Mouse (Mus musculus): ENCODE measurements around the gene Zcchc3. TPM values are rescaled to one million over a fixed set of nuclear protein-coding genes. Genes with fewer than 3 reads are reported as not detected.

The Zcchc3 gene
- polyA plus RNA-seq, 1 experiment from 2014 or later, result 12.5 TPM

GRCm38 (mm10) chr2:152373547-152373946 lies 41.3 kb downstream of the Zcchc3 start:
- Histone ChIP-seq H3K4me3 (ENCODE audit: low read length) (no peak overlapping the region), H3K27me3 (replicated peaks; ENCODE audit: control insufficient read depth, insufficient read depth, low read length) (no peaks in the 10 kb centered on the region), H3K4me1 (ENCODE audit: control insufficient read depth, insufficient read depth, low read depth, low read length) (peaks cover 11% of the 10 kb centered on the region), H3K9ac (ENCODE audit: low read depth, low read length) (no peak overlapping the region), H3K27ac (ENCODE audit: low read depth, low read length) (no peak overlapping the region), H3K9me3 (ENCODE audit: control insufficient read depth, low read length) (no peaks in the 10 kb centered on the region), H3K4me2 (ENCODE audit: low read length) (no peak overlapping the region), H3K36me3 (ENCODE audit: control insufficient read depth, insufficient read depth, low read length) (no peaks in the 10 kb centered on the region)
- WGBS, result 72% methylated on average over 9 of the region's 9 CpGs
- ATAC-seq, result no peak

GRCm38 (mm10) chr2:152372661-152373060 lies 42.2 kb downstream of the Zcchc3 start:
- H3K27ac ChIP-seq (ENCODE audit: low read depth, low read length), result no peak overlapping the region
- no peaks in the 10 kb centered on the region for H3K27me3 ChIP-seq (replicated peaks; ENCODE audit: control insufficient read depth, insufficient read depth, low read length)
- 78% methylated on average over 4 of the region's 4 CpGs for WGBS
- H3K9me3 ChIP-seq (ENCODE audit: control insufficient read depth, low read length), result no peaks in the 10 kb centered on the region
- ATAC-seq, result no peak
- H3K4me2 ChIP-seq (ENCODE audit: low read length), result no peak overlapping the region
- H3K9ac ChIP-seq (ENCODE audit: low read depth, low read length), result no peak overlapping the region
- no peak overlapping the region for H3K4me3 ChIP-seq (ENCODE audit: low read length)
- H3K36me3 ChIP-seq (ENCODE audit: control insufficient read depth, insufficient read depth, low read length), result no peaks in the 10 kb centered on the region
- peaks cover 11% of the 10 kb centered on the region for H3K4me1 ChIP-seq (ENCODE audit: control insufficient read depth, insufficient read depth, low read depth, low read length)

- Histone ChIP-seq H3K27me3 (replicated peaks; ENCODE audit: control insufficient read depth, insufficient read depth, low read length) (no peaks in the 10 kb centered on the region), H3K4me1 (ENCODE audit: control insufficient read depth, insufficient read depth, low read depth, low read length) (peaks cover 11% of the 10 kb centered on the region)
- 72% methylated on average over 7 of the region's 7 CpGs for WGBS
Measured at GRCm38 (mm10) chr2:152372104-152372503, 42.7 kb downstream of the Zcchc3 start.

GRCm38 (mm10) chr2:152368532-152369140 lies 46.2 kb downstream of the Zcchc3 start:
- 30% methylated on average over 14 of the region's 14 CpGs for WGBS
- Histone ChIP-seq H3K27ac (ENCODE audit: low read depth, low read length) (no peak overlapping the region), H3K27me3 (replicated peaks; ENCODE audit: control insufficient read depth, insufficient read depth, low read length) (no peaks in the 10 kb centered on the region), H3K4me2 (ENCODE audit: low read length) (0 out of 2 replicates have a peak overlapping the region, but pooled peaks have one; percentile 17), H3K4me1 (ENCODE audit: control insufficient read depth, insufficient read depth, low read depth, low read length) (peaks cover 3% of the 10 kb centered on the region; the same call in 1 of the 2 replicates), H3K4me3 (ENCODE audit: low read length) (no peak overlapping the region), H3K9ac (ENCODE audit: low read depth, low read length) (no peak overlapping the region), H3K9me3 (ENCODE audit: control insufficient read depth, low read length) (no peaks in the 10 kb centered on the region), H3K36me3 (ENCODE audit: control insufficient read depth, insufficient read depth, low read length) (no peaks in the 10 kb centered on the region)
- peak; percentile 48; the same call in 1 of the 2 replicates for ATAC-seq

More at GRCm38 (mm10) chr2:152372104-152372503, 42.7 kb downstream of the Zcchc3 start:
- no peak for ATAC-seq
- no peak overlapping the region for H3K4me2 ChIP-seq (ENCODE audit: low read length)
- H3K9ac ChIP-seq (ENCODE audit: low read depth, low read length), result no peak overlapping the region
- no peak overlapping the region for H3K27ac ChIP-seq (ENCODE audit: low read depth, low read length)
- no peaks in the 10 kb centered on the region for H3K36me3 ChIP-seq (ENCODE audit: control insufficient read depth, insufficient read depth, low read length)
- no peaks in the 10 kb centered on the region for H3K9me3 ChIP-seq (ENCODE audit: control insufficient read depth, low read length)
- no peak overlapping the region for H3K4me3 ChIP-seq (ENCODE audit: low read length)

- ATAC-seq, result no peak
- H3K4me1 ChIP-seq (ENCODE audit: control insufficient read depth, insufficient read depth, low read depth, low read length), result peaks cover 3% of the 10 kb centered on the region; the same call in 1 of the 2 replicates
Measured at GRCm38 (mm10) chr2:152367917-152368316, 46.9 kb downstream of the Zcchc3 start.

GRCm38 (mm10) chr2:152363245-152364147 lies 51.3 kb downstream of the Zcchc3 start:
- Histone ChIP-seq H3K9me3 (ENCODE audit: control insufficient read depth, low read length) (no peaks in the 10 kb centered on the region), H3K4me1 (ENCODE audit: control insufficient read depth, insufficient read depth, low read depth, low read length) (peaks cover 3% of the 10 kb centered on the region; the same call in 1 of the 2 replicates), H3K4me3 (ENCODE audit: low read length) (peak overlapping the region; percentile 26), H3K4me2 (ENCODE audit: low read length) (peak overlapping the region; percentile 48), H3K36me3 (ENCODE audit: control insufficient read depth, insufficient read depth, low read length) (no peaks in the 10 kb centered on the region), H3K27me3 (replicated peaks; ENCODE audit: control insufficient read depth, insufficient read depth, low read length) (no peaks in the 10 kb centered on the region), H3K9ac (ENCODE audit: low read depth, low read length) (peak overlapping the region; percentile 38; the same call in 1 of the 2 replicates), H3K27ac (ENCODE audit: low read depth, low read length) (peak overlapping the region; percentile 65)
- ATAC-seq, result peak; percentile 67
- 11% methylated on average over 17 of the region's 17 CpGs for WGBS

More at GRCm38 (mm10) chr2:152367917-152368316, 46.9 kb downstream of the Zcchc3 start:
- Histone ChIP-seq H3K4me3 (ENCODE audit: low read length) (no peak overlapping the region), H3K27ac (ENCODE audit: low read depth, low read length) (no peak overlapping the region), H3K4me2 (ENCODE audit: low read length) (no peak overlapping the region), H3K36me3 (ENCODE audit: control insufficient read depth, insufficient read depth, low read length) (no peaks in the 10 kb centered on the region), H3K9ac (ENCODE audit: low read depth, low read length) (no peak overlapping the region), H3K27me3 (replicated peaks; ENCODE audit: control insufficient read depth, insufficient read depth, low read length) (no peaks in the 10 kb centered on the region), H3K9me3 (ENCODE audit: control insufficient read depth, low read length) (no peaks in the 10 kb centered on the region)
- WGBS, result 86% methylated on average over 5 of the region's 5 CpGs

Other genes with a start within 250 kb of the Zcchc3 start
- gene Csnk2a1, start 188.2 kb downstream of the Zcchc3 start, polyA plus RNA-seq (2015; fragmentation: Nextera tagmentation; extraction: Ambion mirVana), result 91.0 and 93.6 TPM in 2 replicates
- 31.2 and 33.9 TPM in 2 replicates for gene Tbc1d20, start 121.2 kb downstream of the Zcchc3 start, polyA plus RNA-seq (2015; fragmentation: Nextera tagmentation; extraction: Ambion mirVana)
- 92.1 and 100 TPM in 2 replicates for gene Rbck1, start 82.4 kb downstream of the Zcchc3 start, polyA plus RNA-seq (2015; fragmentation: Nextera tagmentation; extraction: Ambion mirVana)
- gene Trib3, start 71.0 kb downstream of the Zcchc3 start, polyA plus RNA-seq (2015; fragmentation: Nextera tagmentation; extraction: Ambion mirVana), result 2.1 and 2.2 TPM in 2 replicates
- 72.0 and 74.0 TPM in 2 replicates for gene Nrsn2, start 38.4 kb downstream of the Zcchc3 start, polyA plus RNA-seq (2015; fragmentation: Nextera tagmentation; extraction: Ambion mirVana)
- gene Sox12, start 17.0 kb downstream of the Zcchc3 start, polyA plus RNA-seq (2015; fragmentation: Nextera tagmentation; extraction: Ambion mirVana), result 10.5 and 11.8 TPM in 2 replicates
- gene 6820408C15Rik, start 560 bp upstream of the Zcchc3 start, polyA plus RNA-seq (2015; fragmentation: Nextera tagmentation; extraction: Ambion mirVana), result 3.1 and 4.1 TPM in 2 replicates
- not detected in 2 replicates for gene Defb23, start 49.6 kb upstream of the Zcchc3 start, polyA plus RNA-seq (2015; fragmentation: Nextera tagmentation; extraction: Ambion mirVana)
- not detected in 2 replicates for gene Defb20, start 62.0 kb upstream of the Zcchc3 start, polyA plus RNA-seq (2015; fragmentation: Nextera tagmentation; extraction: Ambion mirVana)
- not detected in 2 replicates for gene Defb22, start 75.1 kb upstream of the Zcchc3 start, polyA plus RNA-seq (2015; fragmentation: Nextera tagmentation; extraction: Ambion mirVana)
- not detected in 2 replicates for gene Defb26, start 96.7 kb upstream of the Zcchc3 start, polyA plus RNA-seq (2015; fragmentation: Nextera tagmentation; extraction: Ambion mirVana)
- gene Defb28, start 103.2 kb upstream of the Zcchc3 start, polyA plus RNA-seq (2015; fragmentation: Nextera tagmentation; extraction: Ambion mirVana), result not detected in 2 replicates
- not detected in 2 replicates for gene Defb29, start 125.1 kb upstream of the Zcchc3 start, polyA plus RNA-seq (2015; fragmentation: Nextera tagmentation; extraction: Ambion mirVana)
- gene Gm17416, start 154.3 kb upstream of the Zcchc3 start, polyA plus RNA-seq (2015; fragmentation: Nextera tagmentation; extraction: Ambion mirVana), result not detected in 2 replicates
- not detected in 2 replicates for gene Defb21, start 157.7 kb upstream of the Zcchc3 start, polyA plus RNA-seq (2015; fragmentation: Nextera tagmentation; extraction: Ambion mirVana)
- gene Defb19, start 165.3 kb upstream of the Zcchc3 start, polyA plus RNA-seq (2015; fragmentation: Nextera tagmentation; extraction: Ambion mirVana), result not detected in 2 replicates
- gene Defb45, start 184.4 kb upstream of the Zcchc3 start, polyA plus RNA-seq (2015; fragmentation: Nextera tagmentation; extraction: Ambion mirVana), result not detected in 2 replicates
- gene Defb36, start 189.3 kb upstream of the Zcchc3 start, polyA plus RNA-seq (2015; fragmentation: Nextera tagmentation; extraction: Ambion mirVana), result not detected in 2 replicates
- not detected in 2 replicates for gene Defb25, start 208.0 kb upstream of the Zcchc3 start, polyA plus RNA-seq (2015; fragmentation: Nextera tagmentation; extraction: Ambion mirVana)
- 0.80 and 0.82 TPM in 2 replicates for gene Rem1, start 211.9 kb upstream of the Zcchc3 start, polyA plus RNA-seq (2015; fragmentation: Nextera tagmentation; extraction: Ambion mirVana)

Measured in hindbrain, embryonic 16.5 days (tissue).